Mouse (Mus musculus) midbrain, embryonic 15.5 days (tissue): Measurements from ENCODE around the gene Itgb4. TPM values are rescaled to one million over a fixed set of nuclear protein-coding genes. Genes with fewer than 3 reads are reported as not detected.
"Not testable (repeated sequence)": the region's sequence is repeated elsewhere in the genome, so short reads cannot be mapped to it uniquely, and the experiment has no call there.

Experiments used
- ATAC-seq: fragments of 200-750 bp; cut with Nextera tagmentation; replicated peaks from 2 replicates; pipeline ENCODE4 v1.8.0; 2017; ENCODE audit warnings: moderate TSS enrichment
- H3K27ac ChIP-seq: fragments of 300-500 bp; sonication (generic); 2 replicates; pipeline ENCODE4 v1.5.1; 2015; ENCODE audit warnings: mild to moderate bottlenecking, inconsistent platforms
- H3K27me3 ChIP-seq: fragments of 300-500 bp; sonication (generic); replicated peaks from 2 replicates; pipeline ENCODE4 v1.6.1; 2015; ENCODE audit warnings: inconsistent platforms
- H3K36me3 ChIP-seq: fragments of 300-500 bp; sonication (generic); replicated peaks from 2 replicates; pipeline ENCODE4 v1.6.1; 2015; ENCODE audit warnings: inconsistent platforms
- H3K4me1 ChIP-seq: fragments of 300-500 bp; sonication (generic); 2 replicates; pipeline ENCODE4 v1.6.1; 2015; ENCODE audit warnings: inconsistent platforms
- H3K4me2 ChIP-seq: fragments of 300-500 bp; sonication (generic); 2 replicates; pipeline ENCODE4 v1.6.1; 2015; ENCODE audit warnings: inconsistent platforms, mild to moderate bottlenecking, moderate library complexity
- H3K4me3 ChIP-seq: fragments of 300-500 bp; sonication (generic); 2 replicates; pipeline ENCODE4 v1.5.1; 2015; ENCODE audit warnings: mild to moderate bottlenecking, inconsistent platforms
- H3K9ac ChIP-seq: fragments of 300-500 bp; sonication (generic); 2 replicates; pipeline ENCODE4 v1.6.1; 2015; ENCODE audit warnings: mild to moderate bottlenecking, inconsistent platforms
- H3K9me3 ChIP-seq: fragments of 300-500 bp; sonication (generic); 2 replicates; pipeline ENCODE4 v1.6.1; 2016; ENCODE audit warnings: inconsistent platforms
- WGBS: fragments of 180-500 bp; shearing (Covaris S2); methylation state at CpG from one replicate; pipeline ENCODE4 v1.1.7; 2015; ENCODE audit warnings: mixed read lengths; 5-methylcytosine and 5-hydroxymethylcytosine counted together
- polyA plus RNA-seq: library from polyadenylated mRNA; unstranded; fragments of >200 nt; fragmentation: Nextera tagmentation; extraction: Ambion mirVana; gene quantifications from 2 replicates; pipeline ENCODE4 v1.2.1, GENCODE M21; 2015

Itgb4 gene
- polyA plus RNA-seq, 1 experiment from 2014 or later, result 0.94 TPM

DNA sequence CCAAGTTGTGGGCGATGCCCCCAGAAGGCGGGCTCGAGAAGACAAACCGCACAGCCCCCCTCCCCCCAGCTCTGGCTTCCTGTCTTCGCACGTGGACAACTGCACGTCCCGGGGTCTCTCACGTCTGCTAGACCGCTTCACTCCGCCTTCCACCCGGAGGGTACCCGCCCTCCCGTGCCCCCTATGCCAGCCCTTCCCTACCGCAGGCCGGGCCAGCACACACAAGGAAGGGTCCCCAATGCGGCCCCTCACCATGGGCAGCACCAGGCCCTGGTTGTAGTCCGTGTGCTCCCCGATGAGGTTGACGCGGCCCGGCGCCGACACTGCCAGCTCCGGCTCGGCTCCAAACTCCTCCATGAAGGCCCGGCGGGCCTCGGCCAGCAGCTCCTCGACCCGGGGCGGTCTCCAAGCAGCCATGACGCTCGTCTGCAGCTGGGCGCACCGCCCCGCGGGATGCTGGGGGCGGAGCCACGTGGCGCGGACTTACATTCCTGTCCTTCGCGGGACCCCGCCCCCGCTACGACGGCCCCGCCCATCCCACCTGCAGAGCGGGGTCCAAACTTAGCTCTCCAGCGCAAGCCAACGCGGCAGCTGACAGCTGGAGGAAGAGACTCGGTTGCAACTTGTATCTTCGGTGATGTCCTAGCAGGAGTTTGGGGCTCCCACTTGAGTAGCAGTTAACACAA lies 37.9 kb downstream of the Itgb4 start, which contains the start of gene Galk1:
Gene Galk1 (minus strand): TSS at position 458 of the 686 bp plus-strand sequence.
- Histone ChIP-seq H3K9me3 (no peaks in the 10 kb centered on the region), H3K4me2 (peak within 1 kb of the TSS; percentile 83), H3K36me3 (no peaks in the 10 kb centered on the region), H3K27ac (peak within 1 kb of the TSS; percentile 78), H3K27me3 (no peaks in the 10 kb centered on the region), H3K9ac (peak within 1 kb of the TSS; percentile 61), H3K4me3 (peak within 1 kb of the TSS; percentile 57), H3K4me1 (peaks cover 18% of the 10 kb centered on the region)
- peak; percentile 80 for ATAC-seq
- under 1% methylated on average over 55 of the region's 55 CpGs for WGBS

DNA sequence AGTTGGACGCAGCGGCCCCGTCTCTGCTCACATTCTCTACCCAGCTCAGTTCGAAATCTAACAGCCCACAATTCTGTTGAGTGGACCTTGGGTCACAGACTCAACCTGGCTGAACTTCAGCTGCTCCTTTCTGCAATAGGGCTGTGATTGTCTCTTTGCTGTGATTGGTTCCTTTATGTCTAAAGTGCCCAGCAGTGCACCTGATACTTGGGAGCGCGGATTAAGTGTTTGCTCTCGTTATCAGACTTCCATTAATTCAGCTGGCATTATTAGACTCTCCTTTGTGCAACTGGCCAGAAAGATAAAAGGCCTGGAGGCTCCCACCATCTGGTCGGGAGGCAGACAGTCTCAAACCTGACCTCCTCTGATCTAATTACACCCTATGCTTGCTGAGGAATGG lies 40.3 kb downstream of the Itgb4 start:
- H3K27ac ChIP-seq, result no peak overlapping the region
- H3K27me3 ChIP-seq, result no peaks in the 10 kb centered on the region
- H3K4me3 ChIP-seq, result no peak overlapping the region
- H3K4me1 ChIP-seq, result peaks cover 18% of the 10 kb centered on the region
- ATAC-seq, result no peak
- no peak overlapping the region for H3K9ac ChIP-seq
- H3K36me3 ChIP-seq, result no peaks in the 10 kb centered on the region
- 56% methylated on average over 8 of the region's 8 CpGs for WGBS
- no peak overlapping the region for H3K4me2 ChIP-seq
- no peaks in the 10 kb centered on the region for H3K9me3 ChIP-seq

DNA sequence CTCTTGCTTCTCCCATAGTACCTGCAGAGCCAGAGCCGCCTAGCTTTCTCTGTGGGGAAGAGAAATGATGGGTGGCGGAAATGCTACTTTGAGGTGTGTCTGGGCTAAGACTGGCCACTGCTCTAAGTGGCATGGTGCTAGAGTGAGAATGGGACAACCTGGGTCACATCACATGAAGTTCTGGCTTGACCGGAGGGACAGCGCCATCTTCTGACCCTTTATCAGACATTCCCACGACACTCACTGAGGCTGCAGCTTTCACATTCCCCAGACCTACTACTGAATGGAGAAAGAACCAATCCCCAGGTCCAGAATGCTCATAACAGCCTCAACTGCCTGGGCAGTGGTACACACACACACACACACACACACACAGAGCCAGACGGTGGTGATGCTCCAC lies 43.6 kb downstream of the Itgb4 start:
- Histone ChIP-seq H3K9me3 (no peaks in the 10 kb centered on the region), H3K4me1 (peaks cover 20% of the 10 kb centered on the region), H3K36me3 (0 out of 2 replicates have a peak, but pooled peaks cover 6% of the 10 kb centered on the region), H3K4me3 (no peak overlapping the region), H3K4me2 (no peak overlapping the region), H3K27ac (no peak overlapping the region), H3K9ac (no peak overlapping the region), H3K27me3 (no peaks in the 10 kb centered on the region)
- WGBS, result 22% methylated on average over 6 of the region's 6 CpGs
- ATAC-seq, result no peak

DNA sequence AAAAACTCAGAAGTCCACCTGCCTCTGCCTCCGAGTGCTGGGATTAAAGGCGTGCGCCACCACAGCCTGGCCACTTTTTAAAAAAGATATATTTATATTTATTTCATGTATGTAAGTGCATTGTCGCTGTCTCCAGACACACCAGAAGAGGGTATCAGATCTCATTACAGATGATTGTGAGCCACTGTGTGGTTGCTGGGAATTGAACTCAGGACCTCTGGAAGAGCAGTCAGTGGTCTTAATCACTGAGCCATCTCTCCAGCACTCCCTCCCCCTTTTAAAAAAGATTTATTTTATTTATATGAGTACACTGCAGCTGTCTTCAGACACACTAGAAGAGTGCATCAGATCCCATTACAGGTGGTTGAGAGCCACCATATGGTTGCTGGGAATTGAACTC lies 44.4 kb downstream of the Itgb4 start:
- not testable (repeated sequence) for H3K36me3 ChIP-seq, H3K9ac ChIP-seq, H3K27ac ChIP-seq, H3K4me2 ChIP-seq, H3K27me3 ChIP-seq, H3K4me3 ChIP-seq, H3K9me3 ChIP-seq, ATAC-seq
- peaks cover 20% of the 10 kb centered on the region for H3K4me1 ChIP-seq
- 90% methylated on average over 4 of the region's 4 CpGs for WGBS

DNA sequence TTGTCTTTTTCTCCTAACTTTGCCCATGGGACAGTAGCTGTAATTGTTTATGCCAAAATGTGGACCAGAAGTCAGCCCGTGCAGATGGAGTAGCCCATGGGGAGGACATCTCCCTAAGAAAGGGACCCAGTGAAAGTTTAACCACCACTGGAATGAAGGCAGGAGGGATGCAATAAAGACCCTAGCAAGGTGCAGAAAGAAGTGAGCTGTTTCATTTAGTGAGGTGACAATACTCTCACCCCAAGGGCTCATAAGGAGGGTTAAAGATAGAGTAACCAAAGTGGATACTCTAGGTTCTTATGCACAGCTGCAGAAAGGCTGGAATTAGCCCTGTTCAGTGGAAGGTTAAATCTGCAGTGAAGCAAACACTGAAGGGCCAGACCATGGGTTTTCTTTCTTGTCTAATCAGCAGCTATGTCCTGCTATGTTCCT lies 44.9 kb downstream of the Itgb4 start:
- no peak overlapping the region for H3K4me2 ChIP-seq
- H3K36me3 ChIP-seq, result 0 out of 2 replicates have a peak, but pooled peaks cover 6% of the 10 kb centered on the region
- H3K27ac ChIP-seq, result no peak overlapping the region
- no peak overlapping the region for H3K9ac ChIP-seq
- H3K27me3 ChIP-seq, result no peaks in the 10 kb centered on the region
- H3K4me1 ChIP-seq, result peaks cover 20% of the 10 kb centered on the region
- no peak for ATAC-seq
- 67% methylated on average over 1 of the region's 1 CpGs for WGBS
- H3K4me3 ChIP-seq, result no peak overlapping the region
- no peaks in the 10 kb centered on the region for H3K9me3 ChIP-seq

DNA sequence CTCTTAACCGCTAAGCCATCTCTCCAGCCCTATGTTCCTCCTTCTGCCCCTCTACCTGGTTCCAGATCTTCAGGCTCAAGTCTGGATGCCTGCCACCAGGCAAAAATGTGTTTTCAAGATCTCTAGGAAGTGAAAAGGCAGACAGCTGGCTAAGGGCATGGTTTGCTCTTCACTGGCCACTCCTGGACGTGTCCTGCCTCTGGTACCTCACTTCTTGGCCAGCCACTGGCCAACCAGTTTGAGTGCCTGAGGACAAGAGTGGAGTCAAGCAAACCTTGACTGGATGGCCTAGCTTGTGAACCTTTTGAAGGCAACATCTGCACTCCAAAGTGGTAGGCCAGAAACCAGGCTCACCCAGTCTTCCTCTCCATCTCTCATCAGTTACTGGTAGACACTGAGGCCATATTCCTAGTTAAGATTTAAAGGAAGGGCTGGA lies 45.5 kb downstream of the Itgb4 start:
- Histone ChIP-seq H3K4me2 (no peak overlapping the region), H3K4me3 (no peak overlapping the region), H3K27me3 (no peaks in the 10 kb centered on the region), H3K9me3 (no peaks in the 10 kb centered on the region), H3K36me3 (0 out of 2 replicates have a peak, but pooled peaks cover 6% of the 10 kb centered on the region), H3K9ac (no peak overlapping the region), H3K4me1 (peaks cover 20% of the 10 kb centered on the region), H3K27ac (0 out of 2 replicates have a peak overlapping the region, but pooled peaks have one; percentile 29)
- no peak for ATAC-seq
- WGBS, result 77% methylated on average over 2 of the region's 2 CpGs

DNA sequence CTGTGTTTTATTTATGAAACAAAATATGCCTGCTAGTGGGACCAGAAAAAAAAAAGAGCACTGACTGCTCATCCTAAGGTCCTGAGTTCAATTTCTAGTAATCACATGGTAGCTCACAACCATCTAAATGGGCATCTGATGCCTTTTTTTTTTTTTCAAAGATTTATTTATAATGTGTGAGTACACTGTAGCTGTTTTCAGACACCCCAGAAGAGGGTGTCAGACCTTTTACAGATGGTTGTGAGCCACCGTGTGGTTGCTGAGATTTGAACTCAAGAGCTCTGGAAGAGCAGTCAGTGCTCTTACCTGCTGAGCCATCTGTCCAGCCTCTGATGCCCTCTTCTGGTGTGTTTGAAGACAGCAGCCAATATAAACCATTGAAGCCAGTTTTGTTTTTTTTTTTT lies 46.0 kb downstream of the Itgb4 start:
- H3K9ac ChIP-seq, result no peak overlapping the region
- H3K36me3 ChIP-seq, result 0 out of 2 replicates have a peak, but pooled peaks cover 6% of the 10 kb centered on the region
- H3K4me1 ChIP-seq, result peaks cover 20% of the 10 kb centered on the region
- H3K4me3 ChIP-seq, result no peak overlapping the region
- H3K9me3 ChIP-seq, result no peaks in the 10 kb centered on the region
- ATAC-seq, result no peak
- no peak overlapping the region for H3K4me2 ChIP-seq
- WGBS, result 49% methylated on average over 1 of the region's 1 CpGs
- H3K27me3 ChIP-seq, result no peaks in the 10 kb centered on the region
- 0 out of 2 replicates have a peak overlapping the region, but pooled peaks have one; percentile 29 for H3K27ac ChIP-seq

DNA sequence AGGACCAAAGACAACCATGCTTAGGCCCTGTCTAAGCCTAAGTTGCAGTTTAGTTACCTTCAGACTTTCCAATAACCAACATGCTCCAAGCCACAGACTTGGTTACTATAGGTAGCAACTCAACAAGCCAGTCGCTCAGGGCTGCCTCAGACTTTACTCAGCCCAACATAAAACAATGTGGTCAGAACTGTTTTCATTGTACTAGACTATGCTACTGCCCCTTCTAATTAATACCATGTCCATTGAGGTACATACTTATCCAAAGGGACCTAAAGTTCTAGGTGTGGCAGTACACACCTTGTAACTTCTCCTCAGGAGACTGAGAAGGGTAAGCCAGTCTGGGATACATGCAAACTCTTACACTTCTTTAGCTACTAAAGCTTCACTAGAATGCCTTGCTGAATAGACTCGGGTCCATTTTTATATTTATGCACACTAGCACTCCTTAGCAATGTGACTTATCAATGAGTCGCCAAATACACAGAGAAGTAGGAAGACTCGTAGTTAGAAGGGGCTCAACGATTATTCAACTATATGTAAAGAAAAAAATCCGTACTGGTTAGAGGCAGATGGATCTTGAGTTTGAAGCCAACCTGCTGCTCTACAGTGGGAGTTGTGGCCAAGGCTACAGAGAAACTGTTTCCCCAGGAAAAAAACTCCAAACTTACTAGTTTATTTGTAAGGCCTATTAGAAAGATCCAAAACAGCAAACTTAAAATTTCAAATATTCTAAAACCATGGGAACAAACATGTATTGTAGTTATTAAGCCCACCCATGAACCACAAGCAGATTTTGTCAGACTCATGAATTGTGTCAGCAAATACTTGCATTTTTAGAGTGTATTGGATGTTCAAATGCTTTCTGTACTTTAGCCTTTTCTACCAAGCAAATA lies 47.1 kb downstream of the Itgb4 start:
- peak overlapping the region; percentile 25; the same call in 1 of the 2 replicates for H3K9ac ChIP-seq
- H3K4me2 ChIP-seq, result peak overlapping the region; percentile 76
- peaks cover 20% of the 10 kb centered on the region for H3K4me1 ChIP-seq
- no peaks in the 10 kb centered on the region for H3K9me3 ChIP-seq
- ATAC-seq, result no peak
- H3K36me3 ChIP-seq, result 0 out of 2 replicates have a peak, but pooled peaks cover 6% of the 10 kb centered on the region
- peak overlapping the region; percentile 77 for H3K4me3 ChIP-seq
- WGBS, result 81% methylated on average over 6 of the region's 6 CpGs
- H3K27me3 ChIP-seq, result no peaks in the 10 kb centered on the region
- H3K27ac ChIP-seq, result 0 out of 2 replicates have a peak overlapping the region, but pooled peaks have one; percentile 20

DNA sequence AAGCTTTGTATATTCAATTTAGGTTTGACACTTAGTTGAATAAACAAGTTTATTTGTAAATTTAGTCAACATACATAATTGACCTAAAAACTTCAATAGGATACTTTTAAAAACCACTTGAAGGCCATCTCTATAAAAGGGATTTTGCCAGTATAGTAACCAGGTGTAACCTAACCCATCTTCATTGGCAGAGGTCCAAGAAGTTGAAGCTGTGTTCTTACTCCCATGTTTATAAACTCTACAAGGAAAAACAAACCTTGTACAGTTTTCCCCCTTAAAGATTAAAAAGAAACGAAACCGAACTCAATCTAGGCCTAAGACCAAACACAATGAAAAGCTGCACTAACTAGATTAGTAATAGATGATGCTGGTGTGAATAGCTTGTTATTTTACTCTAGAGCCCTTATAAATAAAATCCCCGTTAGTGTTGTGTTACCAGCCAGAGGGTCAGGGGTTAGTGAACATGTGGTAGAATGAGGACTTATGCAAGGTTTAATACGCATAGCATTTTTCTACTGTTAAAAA lies 47.8 kb downstream of the Itgb4 start:
- H3K4me1 ChIP-seq, result peaks cover 20% of the 10 kb centered on the region
- ATAC-seq, result no peak
- 0 out of 2 replicates have a peak, but pooled peaks cover 6% of the 10 kb centered on the region for H3K36me3 ChIP-seq
- WGBS, result 67% methylated on average over 4 of the region's 4 CpGs
- H3K27ac ChIP-seq, result no peak overlapping the region
- peak overlapping the region; percentile 34; the same call in 1 of the 2 replicates for H3K9ac ChIP-seq
- H3K4me2 ChIP-seq, result peak overlapping the region; percentile 76
- H3K27me3 ChIP-seq, result no peaks in the 10 kb centered on the region
- H3K4me3 ChIP-seq, result peak overlapping the region; percentile 77
- H3K9me3 ChIP-seq, result no peaks in the 10 kb centered on the region

DNA sequence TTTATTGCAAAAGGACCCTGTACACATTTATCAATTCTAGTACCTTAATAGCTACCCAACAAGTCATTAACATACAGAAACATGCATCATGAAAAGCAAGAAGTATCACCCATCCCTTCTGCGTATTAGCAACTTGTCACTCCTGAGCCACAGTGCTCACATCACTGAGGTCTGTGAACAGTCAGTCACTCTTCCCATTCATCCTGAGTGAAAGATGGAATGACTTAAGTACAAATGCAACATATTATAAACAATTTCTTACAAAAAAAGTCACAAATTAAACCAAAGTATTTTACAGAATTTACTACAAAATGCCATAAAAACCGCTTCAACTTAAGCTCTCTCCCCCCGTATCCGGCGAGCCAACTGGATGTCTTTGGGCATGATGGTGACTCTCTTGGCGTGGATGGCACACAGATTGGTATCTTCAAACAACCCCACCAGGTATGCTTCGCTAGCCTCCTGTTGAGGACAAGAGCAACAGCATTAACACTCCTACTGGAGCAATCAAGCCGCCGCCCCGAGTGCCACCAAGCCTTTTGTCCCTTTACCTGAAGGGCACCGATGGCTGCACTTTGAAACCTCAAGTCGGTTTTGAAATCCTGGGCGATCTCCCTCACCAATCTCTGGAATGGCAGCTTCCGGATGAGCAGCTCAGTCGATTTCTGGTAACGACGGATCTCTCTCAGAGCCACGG lies 48.7 kb downstream of the Itgb4 start:
- not testable (repeated sequence) for H3K9me3 ChIP-seq, H3K36me3 ChIP-seq, H3K27me3 ChIP-seq, ATAC-seq
- Histone ChIP-seq H3K9ac (peak overlapping the region; percentile 98), H3K4me2 (peak overlapping the region; percentile 76), H3K4me1 (peaks cover 20% of the 10 kb centered on the region), H3K27ac (peak overlapping the region; percentile 99), H3K4me3 (peak overlapping the region; percentile 77)
- WGBS, result 5% methylated on average over 18 of the region's 18 CpGs

DNA sequence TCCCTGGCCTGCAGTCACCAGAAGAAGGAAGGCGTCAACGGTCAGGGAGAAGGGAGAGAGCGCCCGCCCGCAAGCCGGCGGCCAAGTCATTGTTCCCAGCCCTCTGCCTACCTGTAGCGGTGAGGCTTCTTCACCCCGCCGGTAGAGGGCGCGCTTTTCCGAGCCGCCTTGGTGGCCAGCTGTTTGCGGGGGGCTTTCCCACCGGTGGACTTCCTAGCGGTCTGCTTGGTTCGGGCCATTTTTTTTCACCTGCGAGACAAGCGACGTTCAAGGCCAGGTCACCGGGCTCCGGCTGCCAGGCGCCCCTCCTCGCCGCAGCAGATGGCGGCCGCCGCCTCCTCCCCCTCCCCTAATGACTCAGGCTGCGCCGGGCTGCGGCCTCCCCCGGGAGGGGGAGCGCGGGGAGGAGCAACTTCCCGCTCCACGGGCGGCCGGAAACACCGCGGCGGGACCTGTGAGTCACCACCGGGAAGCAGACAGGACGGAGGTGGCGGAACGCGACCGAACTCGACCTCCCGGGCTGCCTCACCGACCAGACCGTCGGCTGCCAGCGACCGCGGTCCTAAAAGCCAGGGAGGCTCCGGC lies 49.4 kb downstream of the Itgb4 start:
- H3K9me3 ChIP-seq, result no peaks in the 10 kb centered on the region
- WGBS, result 0% methylated on average over 57 of the region's 57 CpGs
- H3K4me1 ChIP-seq, result peaks cover 20% of the 10 kb centered on the region
- peak; percentile 72 for ATAC-seq
- peak overlapping the region; percentile 99 for H3K27ac ChIP-seq
- H3K4me3 ChIP-seq, result peak overlapping the region; percentile 77
- no peaks in the 10 kb centered on the region for H3K27me3 ChIP-seq
- H3K36me3 ChIP-seq, result 0 out of 2 replicates have a peak, but pooled peaks cover 6% of the 10 kb centered on the region
- peak overlapping the region; percentile 76 for H3K4me2 ChIP-seq
- peak overlapping the region; percentile 98 for H3K9ac ChIP-seq
